Mouse (Mus musculus): Measurements from ENCODE around the gene Sh3pxd2b. TPM values are rescaled to one million over a fixed set of nuclear protein-coding genes. Genes with fewer than 3 reads are reported as not detected.

The Sh3pxd2b gene
- polyA plus RNA-seq, 1 experiment from 2014 or later: 17.2 TPM

- DNase-seq (ENCODE audit: low spot score) (no peak), ATAC-seq (replicated peaks; ENCODE audit: insufficient number of reproducible peaks, low FRiP score, low TSS enrichment, low read depth) (no peak)
- no peaks in the 10 kb centered on the region for H3K36me3 ChIP-seq (replicated peaks; ENCODE audit: control insufficient read depth, insufficient read depth, low read depth, low read length)
- no peak overlapping the region for H3K4me3 ChIP-seq (ENCODE audit: low read depth, low read length)
- no peak overlapping the region for H3K4me2 ChIP-seq (ENCODE audit: low read depth, low read length)
- 0 out of 2 replicates have a peak, but pooled peaks cover 2% of the 10 kb centered on the region for H3K4me1 ChIP-seq (ENCODE audit: control insufficient read depth, insufficient read depth, low read length)
- WGBS: 93% methylated on average over 6 of the region's 6 CpGs
- no peaks in the 10 kb centered on the region for H3K9me3 ChIP-seq (replicated peaks; ENCODE audit: control insufficient read depth, low read length)
- H3K9ac ChIP-seq (replicated peaks; ENCODE audit: low read length): no peak overlapping the region
- no peaks in the 10 kb centered on the region for H3K27me3 ChIP-seq (ENCODE audit: control insufficient read depth, insufficient read depth, low read length)
- H3K27ac ChIP-seq (replicated peaks; ENCODE audit: low read depth, low read length): no peak overlapping the region
Observed at GRCm38 (mm10) chr11:32451306-32451705, 103.7 kb downstream of the Sh3pxd2b start.

GRCm38 (mm10) chr11:32452745-32453144, 105.1 kb downstream of the Sh3pxd2b start:
- H3K9me3 ChIP-seq (replicated peaks; ENCODE audit: control insufficient read depth, low read length): no peaks in the 10 kb centered on the region
- H3K36me3 ChIP-seq (replicated peaks; ENCODE audit: control insufficient read depth, insufficient read depth, low read depth, low read length): no peaks in the 10 kb centered on the region
- 0 out of 2 replicates have a peak, but pooled peaks cover 2% of the 10 kb centered on the region for H3K4me1 ChIP-seq (ENCODE audit: control insufficient read depth, insufficient read depth, low read length)
- 90% methylated on average over 4 of the region's 4 CpGs for WGBS
- no peak overlapping the region for H3K4me2 ChIP-seq (ENCODE audit: low read depth, low read length)
- H3K27ac ChIP-seq (replicated peaks; ENCODE audit: low read depth, low read length): no peak overlapping the region
- ATAC-seq (replicated peaks; ENCODE audit: insufficient number of reproducible peaks, low FRiP score, low TSS enrichment, low read depth) (no peak), DNase-seq (ENCODE audit: low spot score) (no peak)
- H3K27me3 ChIP-seq (ENCODE audit: control insufficient read depth, insufficient read depth, low read length): no peaks in the 10 kb centered on the region
- no peak overlapping the region for H3K9ac ChIP-seq (replicated peaks; ENCODE audit: low read length)
- H3K4me3 ChIP-seq (ENCODE audit: low read depth, low read length): no peak overlapping the region

GRCm38 (mm10) chr11:32453353-32453915, 105.8 kb downstream of the Sh3pxd2b start:
- H3K27me3 ChIP-seq (ENCODE audit: control insufficient read depth, insufficient read depth, low read length): no peaks in the 10 kb centered on the region
- H3K4me3 ChIP-seq (ENCODE audit: low read depth, low read length): no peak overlapping the region
- no peaks in the 10 kb centered on the region for H3K36me3 ChIP-seq (replicated peaks; ENCODE audit: control insufficient read depth, insufficient read depth, low read depth, low read length)
- DNase-seq (ENCODE audit: low spot score) (peak; percentile 19), ATAC-seq (replicated peaks; ENCODE audit: insufficient number of reproducible peaks, low FRiP score, low TSS enrichment, low read depth) (no peak)
- 41% methylated on average over 8 of the region's 8 CpGs for WGBS
- H3K27ac ChIP-seq (replicated peaks; ENCODE audit: low read depth, low read length): no peak overlapping the region
- H3K4me2 ChIP-seq (ENCODE audit: low read depth, low read length): no peak overlapping the region
- H3K9ac ChIP-seq (replicated peaks; ENCODE audit: low read length): no peak overlapping the region
- 0 out of 2 replicates have a peak, but pooled peaks cover 2% of the 10 kb centered on the region for H3K4me1 ChIP-seq (ENCODE audit: control insufficient read depth, insufficient read depth, low read length)
- no peaks in the 10 kb centered on the region for H3K9me3 ChIP-seq (replicated peaks; ENCODE audit: control insufficient read depth, low read length)

- ATAC-seq (replicated peaks; ENCODE audit: insufficient number of reproducible peaks, low FRiP score, low TSS enrichment, low read depth) (peak; percentile 46; the same call in 1 of the 2 replicates), DNase-seq (ENCODE audit: low spot score) (peak; percentile 42)
- Histone ChIP-seq H3K4me2 (ENCODE audit: low read depth, low read length) (peak overlapping the region; percentile 79), H3K9ac (replicated peaks; ENCODE audit: low read length) (peak overlapping the region; percentile 41), H3K27me3 (ENCODE audit: control insufficient read depth, insufficient read depth, low read length) (no peaks in the 10 kb centered on the region), H3K4me3 (ENCODE audit: low read depth, low read length) (peak overlapping the region; percentile 96), H3K36me3 (replicated peaks; ENCODE audit: control insufficient read depth, insufficient read depth, low read depth, low read length) (no peaks in the 10 kb centered on the region), H3K9me3 (replicated peaks; ENCODE audit: control insufficient read depth, low read length) (no peaks in the 10 kb centered on the region), H3K27ac (replicated peaks; ENCODE audit: low read depth, low read length) (peak overlapping the region; percentile 83; the same call in 1 of the 2 replicates), H3K4me1 (ENCODE audit: control insufficient read depth, insufficient read depth, low read length) (0 out of 2 replicates have a peak, but pooled peaks cover 2% of the 10 kb centered on the region)
- 2% methylated on average over 19 of the region's 19 CpGs for WGBS
Observed at GRCm38 (mm10) chr11:32454231-32454799, 106.7 kb downstream of the Sh3pxd2b start.

GRCm38 (mm10) chr11:32454800-32455506, 107.3 kb downstream of the Sh3pxd2b start, which contains the start of gene Ubtd2:
Ubtd2 (plus strand) TSS chr11:32455370.
- peak within 1 kb of the TSS; percentile 96 for H3K4me3 ChIP-seq (ENCODE audit: low read depth, low read length)
- H3K27me3 ChIP-seq (ENCODE audit: control insufficient read depth, insufficient read depth, low read length): no peaks in the 10 kb centered on the region
- peak within 1 kb of the TSS; percentile 96 for H3K9ac ChIP-seq (replicated peaks; ENCODE audit: low read length)
- H3K4me2 ChIP-seq (ENCODE audit: low read depth, low read length): peak within 1 kb of the TSS; percentile 79
- ATAC-seq (replicated peaks; ENCODE audit: insufficient number of reproducible peaks, low FRiP score, low TSS enrichment, low read depth) (peak; percentile 95), DNase-seq (ENCODE audit: low spot score) (peak; percentile 98)
- no peaks in the 10 kb centered on the region for H3K9me3 ChIP-seq (replicated peaks; ENCODE audit: control insufficient read depth, low read length)
- peak within 1 kb of the TSS; percentile 83 for H3K27ac ChIP-seq (replicated peaks; ENCODE audit: low read depth, low read length)
- H3K36me3 ChIP-seq (replicated peaks; ENCODE audit: control insufficient read depth, insufficient read depth, low read depth, low read length): no peaks in the 10 kb centered on the region
- 0 out of 2 replicates have a peak, but pooled peaks cover 2% of the 10 kb centered on the region for H3K4me1 ChIP-seq (ENCODE audit: control insufficient read depth, insufficient read depth, low read length)
- under 1% methylated on average over 56 of the region's 86 CpGs for WGBS

- Histone ChIP-seq H3K4me1 (ENCODE audit: control insufficient read depth, insufficient read depth, low read length) (0 out of 2 replicates have a peak, but pooled peaks cover 2% of the 10 kb centered on the region), H3K4me3 (ENCODE audit: low read depth, low read length) (peak overlapping the region; percentile 96), H3K27ac (replicated peaks; ENCODE audit: low read depth, low read length) (peak overlapping the region; percentile 83), H3K27me3 (ENCODE audit: control insufficient read depth, insufficient read depth, low read length) (no peaks in the 10 kb centered on the region), H3K36me3 (replicated peaks; ENCODE audit: control insufficient read depth, insufficient read depth, low read depth, low read length) (no peaks in the 10 kb centered on the region), H3K9me3 (replicated peaks; ENCODE audit: control insufficient read depth, low read length) (no peaks in the 10 kb centered on the region), H3K9ac (replicated peaks; ENCODE audit: low read length) (peak overlapping the region; percentile 96), H3K4me2 (ENCODE audit: low read depth, low read length) (peak overlapping the region; percentile 79)
- under 1% methylated on average over 56 of the region's 58 CpGs for WGBS
- ATAC-seq (replicated peaks; ENCODE audit: insufficient number of reproducible peaks, low FRiP score, low TSS enrichment, low read depth): peak; percentile 25; the same call in 1 of the 2 replicates
- peak; percentile 69 for DNase-seq (ENCODE audit: low spot score)
Observed at GRCm38 (mm10) chr11:32455507-32456141, 108.0 kb downstream of the Sh3pxd2b start.

- Histone ChIP-seq H3K27me3 (ENCODE audit: control insufficient read depth, insufficient read depth, low read length) (no peaks in the 10 kb centered on the region), H3K9ac (replicated peaks; ENCODE audit: low read length) (peak overlapping the region; percentile 96), H3K4me3 (ENCODE audit: low read depth, low read length) (peak overlapping the region; percentile 96), H3K4me2 (ENCODE audit: low read depth, low read length) (peak overlapping the region; percentile 79), H3K9me3 (replicated peaks; ENCODE audit: control insufficient read depth, low read length) (no peaks in the 10 kb centered on the region), H3K27ac (replicated peaks; ENCODE audit: low read depth, low read length) (no peak overlapping the region), H3K4me1 (ENCODE audit: control insufficient read depth, insufficient read depth, low read length) (0 out of 2 replicates have a peak, but pooled peaks cover 2% of the 10 kb centered on the region), H3K36me3 (replicated peaks; ENCODE audit: control insufficient read depth, insufficient read depth, low read depth, low read length) (no peaks in the 10 kb centered on the region)
- WGBS: 16% methylated on average over 6 of the region's 6 CpGs
- ATAC-seq (replicated peaks; ENCODE audit: insufficient number of reproducible peaks, low FRiP score, low TSS enrichment, low read depth) (no peak), DNase-seq (ENCODE audit: low spot score) (peak; percentile 55)
Observed at GRCm38 (mm10) chr11:32456356-32456755, 108.7 kb downstream of the Sh3pxd2b start.
